Mouse (Mus musculus) inflammation-experienced regulatory T-cells, adult 16 weeks (primary cell): ENCODE measurements around the gene Zfp931. TPM values are rescaled to one million over a fixed set of nuclear protein-coding genes. Genes with fewer than 3 reads are reported as not detected.

Source experiments
- polyA plus RNA-seq: library from polyadenylated mRNA; unstranded; fragments of 100-300 nt; shearing (Covaris generic); gene quantifications from one replicate; pipeline ENCODE4 v1.2.1, GENCODE M21; 2017

The Zfp931 gene
- polyA plus RNA-seq = 10.8 TPM

GRCm38 (mm10) chr2:178078166-178078717 is at the start of gene Zfp931:
Zfp931 (minus strand) TSS chr2:178078476.

GRCm38 (mm10) chr2:178118801-178119560 is 40.7 kb upstream of the Zfp931 start, which contains the start of gene Phactr3:
Phactr3 (plus strand) TSS chr2:178118975.

GRCm38 (mm10) chr2:178023011-178023611 is 55.2 kb downstream of the Zfp931 start, which contains the start of gene Zfp971:
Zfp971 (plus strand) TSS chr2:178023284.

Other genes starting within 250 kb of the Zfp931 start
- 17.6 TPM for gene Gm14325, start 238.1 kb downstream of the Zfp931 start, polyA plus RNA-seq
- 1.2 TPM for gene Gm14327, start 181.4 kb downstream of the Zfp931 start, polyA plus RNA-seq
- gene Zfp972, start 152.9 kb downstream of the Zfp931 start, polyA plus RNA-seq = not detected
- gene Gm14326, start 121.2 kb downstream of the Zfp931 start, polyA plus RNA-seq = 11.3 TPM
- gene Zfp971, start 55.2 kb downstream of the Zfp931 start, polyA plus RNA-seq = 15.7 TPM
- gene Phactr3, start 40.5 kb upstream of the Zfp931 start, polyA plus RNA-seq = 0.71 TPM